Mouse (Mus musculus) spleen, postnatal 10 days (tissue): ENCODE data around the gene Spin1.
"Not testable (repeated sequence)": the region's sequence is repeated elsewhere in the genome, so short reads cannot be mapped to it uniquely, and the experiment has no call there.

Source experiments
- DNase-seq, 2 experiments: peaks; one replicate each; pipeline ENCODE4 v3.0.0; 2021 to 2022; ENCODE audit warnings: low spot score in 2 of 2

Spin1 gene

GRCm38 (mm10) chr13:51094323-51095195 lies 6.1 kb upstream of the Spin1 start:
- no peak for DNase-seq

GRCm38 (mm10) chr13:51095196-51095715 lies 5.4 kb upstream of the Spin1 start:
- DNase-seq, result no peak

GRCm38 (mm10) chr13:51096644-51097043 lies 4.0 kb upstream of the Spin1 start:
- DNase-seq, result no peak

GRCm38 (mm10) chr13:51099560-51100232 lies 984 bp upstream of the Spin1 start:
- peak in 1 of 2 experiments; percentile 17 for DNase-seq

- DNase-seq, result peak; percentile 47 to 70
Measured at GRCm38 (mm10) chr13:51101016-51101776, 516 bp downstream of the Spin1 start.

GRCm38 (mm10) chr13:51101777-51102132 lies 1.1 kb downstream of the Spin1 start:
- DNase-seq, result no peak

- no peak for DNase-seq
Measured at GRCm38 (mm10) chr13:51103111-51103725, 2.5 kb downstream of the Spin1 start.

GRCm38 (mm10) chr13:51103861-51104650 lies 3.4 kb downstream of the Spin1 start:
- no peak for DNase-seq

GRCm38 (mm10) chr13:51105861-51106655 lies 5.4 kb downstream of the Spin1 start:
- DNase-seq, result no peak

- DNase-seq, result peak in 1 of 2 experiments; percentile 35
Measured at GRCm38 (mm10) chr13:51106816-51107215, 6.1 kb downstream of the Spin1 start.

- no peak for DNase-seq
Measured at GRCm38 (mm10) chr13:51109517-51109916, 8.8 kb downstream of the Spin1 start.

- not testable (repeated sequence) for DNase-seq
Measured at GRCm38 (mm10) chr13:51114398-51114797, 13.7 kb downstream of the Spin1 start.

GRCm38 (mm10) chr13:51115762-51116161 lies 15.1 kb downstream of the Spin1 start:
- DNase-seq, result no peak

- no peak for DNase-seq
Measured at GRCm38 (mm10) chr13:51120734-51121133, 20.1 kb downstream of the Spin1 start.

GRCm38 (mm10) chr13:51121966-51122365 lies 21.3 kb downstream of the Spin1 start:
- no peak for DNase-seq

GRCm38 (mm10) chr13:51122771-51123170 lies 22.1 kb downstream of the Spin1 start:
- DNase-seq, result no peak

GRCm38 (mm10) chr13:51125357-51125756 lies 24.7 kb downstream of the Spin1 start:
- DNase-seq, result no peak

GRCm38 (mm10) chr13:51127906-51128305 lies 27.2 kb downstream of the Spin1 start:
- DNase-seq, result no peak

- no peak for DNase-seq
Measured at GRCm38 (mm10) chr13:51128417-51128816, 27.7 kb downstream of the Spin1 start.

GRCm38 (mm10) chr13:51131179-51131578 lies 30.5 kb downstream of the Spin1 start:
- DNase-seq, result no peak
